Mouse (Mus musculus) hindbrain, postnatal 0 days (tissue): ENCODE measurements around the gene Fen1. TPM values are rescaled to one million over a fixed set of nuclear protein-coding genes. Genes with fewer than 3 reads are reported as not detected.

Experiments used
- ATAC-seq: fragments of 200-750 bp; cut with Nextera tagmentation; 2 replicates; pipeline ENCODE4 v1.8.0; 2017; ENCODE audit warnings: mild to moderate bottlenecking, moderate TSS enrichment, moderate library complexity
- DNase-seq: peaks from one replicate; pipeline ENCODE4 v3.0.0-alpha.2; 2015; ENCODE audit warnings: low spot score
- H3K27ac ChIP-seq: fragments of 300-500 bp; sonication (generic); 2 replicates; pipeline ENCODE4 v1.5.1; 2014; ENCODE audit warnings: mild to moderate bottlenecking
- H3K27me3 ChIP-seq: fragments of 300-500 bp; sonication (generic); 2 replicates; pipeline ENCODE4 v1.6.1; 2014; ENCODE audit warnings: low read length, mixed read lengths; ENCODE audit not compliant: insufficient read depth
- H3K36me3 ChIP-seq: fragments of 300-500 bp; sonication (generic); 2 replicates; pipeline ENCODE4 v1.6.1; 2014; ENCODE audit warnings: low read length, mixed read lengths; ENCODE audit not compliant: insufficient read depth
- H3K4me1 ChIP-seq: fragments of 300-500 bp; sonication (generic); 2 replicates; pipeline ENCODE4 v1.6.1; 2014; ENCODE audit warnings: antibody characterized with exemption, low read length, mixed read lengths; ENCODE audit not compliant: insufficient read depth
- H3K4me2 ChIP-seq: fragments of 300-500 bp; sonication (generic); 2 replicates; pipeline ENCODE4 v1.6.1; 2014; ENCODE audit warnings: low read depth, mild to moderate bottlenecking, low read length, moderate library complexity, mixed read lengths
- H3K4me3 ChIP-seq: fragments of 300-500 bp; sonication (generic); 2 replicates; pipeline ENCODE4 v1.5.1; 2014; ENCODE audit warnings: low read length
- H3K9ac ChIP-seq: fragments of 300-500 bp; sonication (generic); replicated peaks from 2 replicates; pipeline ENCODE4 v1.6.1; 2014; ENCODE audit warnings: mild to moderate bottlenecking, low read length, moderate library complexity, mixed read lengths
- H3K9me3 ChIP-seq: fragments of 300-500 bp; sonication (generic); 2 replicates; pipeline ENCODE4 v1.6.1; 2016; ENCODE audit warnings: low read length, mixed read lengths
- CTCF ChIP-seq: IDR thresholded peaks from 2 replicates; pipeline ENCODE4 v1.5.1; 2016; ENCODE audit warnings: antibody characterized with exemption, control low read depth, low read depth
- WGBS: fragments of 180-500 bp; shearing (Covaris S2); extraction: QIAGEN DNeasy Blood & Tissue Kit; methylation state at CpG from one replicate; pipeline ENCODE4 v1.1.7; 2014; 5-methylcytosine and 5-hydroxymethylcytosine counted together
- polyA plus RNA-seq: library from polyadenylated mRNA; unstranded; fragments of >200 nt; fragmentation: Nextera tagmentation; extraction: Ambion mirVana; gene quantifications from 2 replicates; pipeline ENCODE4 v1.2.1, GENCODE M21; 2015
- total RNA-seq: library from RNA; depleted of rRNA; stranded (reverse); fragments of >200 nt; gene quantifications from 2 replicates; pipeline ENCODE4 v1.2.3, GENCODE M21; 2014

Fen1 gene
- total and polyA plus RNA-seq, 2 experiments from 2014 or later, result 28.4 to 30.5 TPM

DNA sequence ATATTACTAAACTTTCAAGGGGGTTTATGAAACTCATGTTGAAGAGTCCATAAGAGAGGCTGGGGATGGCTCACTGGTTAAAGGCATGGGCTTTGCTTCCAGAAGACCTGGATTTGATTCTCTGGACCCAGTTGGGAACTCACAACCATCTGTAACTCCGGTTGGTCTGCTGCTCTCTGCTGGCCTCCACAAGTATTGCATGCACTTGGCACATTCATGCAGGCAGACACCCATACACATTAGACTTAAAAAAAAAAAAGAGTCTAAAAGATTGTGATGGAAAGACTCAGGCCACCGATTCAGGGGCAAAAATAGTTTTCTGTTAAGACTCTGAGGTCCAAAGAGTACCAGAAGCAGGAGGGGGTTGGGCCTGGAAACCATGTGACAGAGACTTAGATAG lies 13.2 kb downstream of the Fen1 start:
- peaks cover 4% of the 10 kb centered on the region; the same call in 1 of the 2 replicates for H3K4me1 ChIP-seq
- no peaks in the 10 kb centered on the region for H3K9me3 ChIP-seq
- ATAC-seq (no peak), DNase-seq (peak; percentile 83)
- WGBS, result 36% methylated on average over 2 of the region's 2 CpGs
- TF ChIP-seq CTCF, result peak; percentile 83
- no peaks in the 10 kb centered on the region for H3K27me3 ChIP-seq
- H3K36me3 ChIP-seq, result peaks cover 67% of the 10 kb centered on the region
- no peak overlapping the region for H3K4me3 ChIP-seq
- H3K27ac ChIP-seq, result no peak overlapping the region
- no peak overlapping the region for H3K4me2 ChIP-seq
- H3K9ac ChIP-seq, result no peak overlapping the region

DNA sequence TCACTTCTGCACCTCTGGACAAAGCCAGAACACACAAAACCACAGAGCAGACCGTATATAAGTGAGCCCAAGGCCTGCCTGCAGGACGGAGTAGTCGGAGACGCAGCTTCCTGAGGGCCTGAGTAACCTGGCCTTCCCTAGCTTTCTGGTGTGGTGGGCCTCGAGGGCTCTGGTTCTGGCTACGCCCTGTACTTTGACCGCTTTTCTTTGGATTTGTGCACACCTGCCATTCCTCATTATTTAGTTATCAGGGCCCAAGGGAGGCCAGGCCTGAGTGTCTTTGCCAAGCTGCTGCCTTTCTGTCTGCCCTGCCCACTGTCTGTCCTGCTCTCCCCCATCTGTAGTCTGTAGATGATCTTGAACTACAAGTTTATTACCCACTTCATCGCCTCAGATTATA lies 14.0 kb downstream of the Fen1 start:
- WGBS, result 80% methylated on average over 8 of the region's 8 CpGs
- ATAC-seq (no peak), DNase-seq (no peak)
- no peak overlapping the region for H3K4me2 ChIP-seq
- no peaks in the 10 kb centered on the region for H3K27me3 ChIP-seq
- H3K9me3 ChIP-seq, result no peaks in the 10 kb centered on the region
- H3K4me1 ChIP-seq, result peaks cover 10% of the 10 kb centered on the region; the same call in 1 of the 2 replicates
- TF ChIP-seq CTCF, result no peak
- no peak overlapping the region for H3K9ac ChIP-seq
- peaks cover 62% of the 10 kb centered on the region for H3K36me3 ChIP-seq
- no peak overlapping the region for H3K27ac ChIP-seq
- no peak overlapping the region for H3K4me3 ChIP-seq

DNA sequence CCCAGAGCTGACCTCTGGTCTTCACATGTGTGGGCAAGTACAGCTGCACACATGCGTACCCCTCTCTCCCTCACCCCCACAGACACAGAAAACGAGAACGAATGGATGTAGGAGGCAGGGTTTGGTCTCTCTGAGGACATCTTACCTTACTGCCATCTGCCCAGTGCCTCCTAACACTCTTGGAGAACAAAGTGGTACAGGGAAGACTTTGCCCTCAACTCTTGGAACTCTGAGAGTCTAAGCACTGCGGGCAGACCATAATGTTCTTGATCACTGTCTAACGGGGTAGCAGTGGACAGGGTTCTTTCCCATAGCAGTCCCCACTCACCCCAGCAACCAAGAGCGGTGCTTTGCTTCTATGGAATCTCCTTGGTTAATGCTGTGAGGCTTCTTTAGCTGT lies 14.9 kb downstream of the Fen1 start:
- Histone ChIP-seq H3K4me1 (peaks cover 15% of the 10 kb centered on the region; the same call in 1 of the 2 replicates), H3K36me3 (peaks cover 53% of the 10 kb centered on the region), H3K4me2 (no peak overlapping the region), H3K27me3 (no peaks in the 10 kb centered on the region), H3K4me3 (no peak overlapping the region), H3K9me3 (no peaks in the 10 kb centered on the region), H3K27ac (peak overlapping the region; percentile 74), H3K9ac (no peak overlapping the region)
- 82% methylated on average over 6 of the region's 6 CpGs for WGBS
- DNase-seq (no peak), ATAC-seq (no peak)
- TF ChIP-seq CTCF, result no peak

DNA sequence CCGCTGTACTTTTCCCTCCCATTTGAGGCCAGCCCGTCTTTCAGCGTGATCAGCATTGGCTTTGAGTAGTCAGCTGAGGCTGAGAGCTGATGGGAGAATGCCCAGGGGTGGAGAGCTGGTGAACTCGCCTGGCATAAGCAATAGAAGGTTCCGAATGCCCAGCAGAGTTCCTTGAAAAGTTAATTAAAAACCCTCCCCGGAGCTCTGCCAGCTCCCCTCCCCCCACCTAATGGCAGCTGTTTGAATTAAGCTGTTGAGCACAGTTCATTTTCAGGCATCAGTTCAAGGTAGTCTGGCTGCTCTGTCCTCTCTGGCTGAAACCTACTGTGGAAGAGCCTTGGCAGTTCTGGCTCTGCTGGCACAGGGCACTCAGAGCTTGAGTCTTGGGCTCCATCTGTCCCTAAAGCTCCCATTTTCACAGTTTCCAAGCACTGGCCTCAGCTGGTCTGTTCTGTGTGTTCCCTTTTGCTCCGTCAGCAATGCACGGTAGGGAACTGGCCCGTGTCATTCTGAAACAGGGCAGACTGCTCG lies 15.6 kb downstream of the Fen1 start:
- 28% methylated on average over 10 of the region's 10 CpGs for WGBS
- peak overlapping the region; percentile 74 for H3K27ac ChIP-seq
- H3K9ac ChIP-seq, result no peak overlapping the region
- no peak overlapping the region for H3K4me2 ChIP-seq
- DNase-seq (peak; percentile 90), ATAC-seq (peak; percentile 91)
- peaks cover 15% of the 10 kb centered on the region; the same call in 1 of the 2 replicates for H3K4me1 ChIP-seq
- TF ChIP-seq CTCF, result no peak
- H3K4me3 ChIP-seq, result no peak overlapping the region
- H3K36me3 ChIP-seq, result peaks cover 46% of the 10 kb centered on the region
- no peaks in the 10 kb centered on the region for H3K9me3 ChIP-seq
- H3K27me3 ChIP-seq, result no peaks in the 10 kb centered on the region

DNA sequence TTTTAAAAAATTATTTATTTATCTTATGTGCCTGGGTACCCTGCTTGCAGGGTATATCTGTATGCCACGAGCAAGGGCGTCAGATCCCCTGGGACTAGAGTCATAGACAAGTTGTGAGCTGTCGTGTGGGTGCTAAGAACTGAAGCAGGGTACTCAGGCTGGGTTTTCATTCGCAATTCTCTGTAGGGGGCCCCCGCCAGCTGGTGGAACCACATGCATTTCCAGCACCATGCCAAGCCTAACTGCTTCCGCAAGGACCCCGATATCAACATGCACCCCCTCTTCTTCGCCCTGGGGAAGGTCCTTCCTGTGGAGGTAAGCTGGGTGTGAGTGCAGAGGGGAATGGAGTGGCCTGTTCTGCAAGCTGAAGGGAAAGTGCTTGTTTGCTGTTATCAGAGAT lies 17.4 kb downstream of the Fen1 start:
- 85% methylated on average over 8 of the region's 8 CpGs for WGBS
- no peak for ATAC-seq
- H3K4me2 ChIP-seq, result no peak overlapping the region
- no peak overlapping the region for H3K27ac ChIP-seq
- H3K4me1 ChIP-seq, result peaks cover 15% of the 10 kb centered on the region; the same call in 1 of the 2 replicates
- peaks cover 29% of the 10 kb centered on the region for H3K36me3 ChIP-seq
- no peak overlapping the region for H3K9ac ChIP-seq
- H3K27me3 ChIP-seq, result no peaks in the 10 kb centered on the region
- no peak for DNase-seq
- H3K9me3 ChIP-seq, result no peaks in the 10 kb centered on the region
- TF ChIP-seq CTCF, result no peak
- H3K4me3 ChIP-seq, result no peak overlapping the region

DNA sequence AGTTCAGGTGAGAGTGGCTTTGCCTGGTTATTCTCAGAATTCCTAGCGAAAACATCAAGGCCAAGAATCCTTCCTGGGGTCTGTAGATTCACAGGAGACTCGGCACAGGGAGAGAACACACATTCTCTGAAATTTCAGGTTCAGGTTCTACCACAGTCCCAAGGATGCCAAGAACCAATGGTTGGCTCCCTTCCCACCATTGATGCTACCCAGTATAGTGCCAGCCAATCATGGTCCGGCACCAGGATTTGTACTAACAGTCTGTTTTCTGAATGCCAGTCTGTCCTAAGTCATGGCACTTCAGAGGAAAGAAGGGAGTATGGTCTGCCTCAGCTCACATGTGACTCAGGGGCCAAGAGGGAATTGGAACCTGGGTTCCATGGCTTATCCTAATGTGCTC lies 18.1 kb downstream of the Fen1 start:
- Histone ChIP-seq H3K4me2 (no peak overlapping the region; the same call in 1 of the 2 replicates), H3K4me1 (peaks cover 15% of the 10 kb centered on the region; the same call in 1 of the 2 replicates)

DNA sequence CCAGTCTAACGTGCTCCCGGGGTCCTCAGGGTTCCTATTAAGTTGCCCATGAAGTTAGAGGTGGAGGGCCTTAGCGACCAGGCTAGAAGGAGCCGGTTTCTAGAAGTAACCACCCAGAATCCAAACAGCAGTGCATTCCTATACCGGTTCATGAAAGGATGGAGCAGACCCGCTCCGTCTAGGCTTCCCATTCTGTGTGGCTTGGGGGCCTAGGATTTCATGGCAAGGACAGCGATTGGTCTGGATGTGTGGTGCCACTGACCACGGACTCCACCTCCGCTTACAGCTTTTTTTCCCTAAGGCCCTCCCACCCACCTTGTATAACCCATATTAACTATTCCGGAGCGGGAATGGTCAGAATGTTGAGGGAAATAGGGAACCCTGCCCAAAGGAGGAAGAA lies 19.9 kb downstream of the Fen1 start:
- DNase-seq (peak; percentile 75), ATAC-seq (no peak)
- Histone ChIP-seq H3K4me3 (peak overlapping the region; percentile 94), H3K9ac (peak overlapping the region; percentile 99), H3K36me3 (peaks cover 18% of the 10 kb centered on the region), H3K4me1 (peaks cover 15% of the 10 kb centered on the region; the same call in 1 of the 2 replicates), H3K9me3 (no peaks in the 10 kb centered on the region), H3K27ac (peak overlapping the region; percentile 97), H3K27me3 (no peaks in the 10 kb centered on the region), H3K4me2 (peak overlapping the region; percentile 80)
- 5% methylated on average over 12 of the region's 12 CpGs for WGBS
- TF ChIP-seq CTCF, result no peak

More for the DNA sequence above, 18.1 kb downstream of the Fen1 start:
- Histone ChIP-seq H3K27me3 (no peaks in the 10 kb centered on the region), H3K9ac (no peak overlapping the region), H3K27ac (no peak overlapping the region), H3K36me3 (peaks cover 29% of the 10 kb centered on the region), H3K4me3 (no peak overlapping the region), H3K9me3 (no peaks in the 10 kb centered on the region)
- no peak for DNase-seq
- no peak for ATAC-seq
- no peak for TF ChIP-seq CTCF
- WGBS, result 79% methylated on average over 3 of the region's 3 CpGs
